Mouse (Mus musculus) MEL (cell line): ENCODE measurements around the gene Eftud2.

Experiments
- CTCF ChIP-seq, 3 experiments: IDR thresholded peaks in 2 of 3; conservative IDR thresholded peaks in 1 of 3; 2 replicates each; pipeline ENCODE4 v1.5.1; 2011 to 2012; ENCODE audit warnings: low read length in 3 of 3, low read depth in 2 of 3, mild to moderate bottlenecking in 2 of 3, improper control_type of control experiment in 1 of 3, inconsistent platforms in 1 of 3, mixed read lengths in 1 of 3, moderate library complexity in 1 of 3; ENCODE audit not compliant: control insufficient read depth in 1 of 3, insufficient read depth in 1 of 3, poor library complexity in 1 of 3, severe bottlenecking in 1 of 3
- EP300 ChIP-seq, 2 experiments: IDR thresholded peaks; 2 replicates each; pipeline ENCODE4 v1.6.1; 2011; ENCODE audit warnings: improper control_type of control experiment in 2 of 2, low read length in 2 of 2, low read depth in 1 of 2, mild to moderate bottlenecking in 1 of 2
- JUND ChIP-seq: IDR thresholded peaks from 2 replicates; pipeline ENCODE4 v1.6.1; 2011; ENCODE audit warnings: low read depth, mild to moderate bottlenecking, improper control_type of control experiment, low read length
- POLR2A ChIP-seq, 2 experiments: IDR thresholded peaks; 2 replicates each; pipeline ENCODE4 v1.6.1; 2011 to 2012; ENCODE audit warnings: low read length in 2 of 2, mild to moderate bottlenecking in 2 of 2, control low read depth in 1 of 2, improper control_type of control experiment in 1 of 2, low read depth in 1 of 2, moderate library complexity in 1 of 2; ENCODE audit not compliant: control insufficient read depth in 1 of 2, insufficient read depth in 1 of 2, poor library complexity in 1 of 2
- POLR2AphosphoS5 ChIP-seq: IDR thresholded peaks from 2 replicates; pipeline ENCODE4 v1.6.1; 2012; ENCODE audit warnings: low read depth, borderline replicate concordance, mild to moderate bottlenecking, inconsistent platforms, low read length, moderate library complexity, mixed read lengths

DNA sequence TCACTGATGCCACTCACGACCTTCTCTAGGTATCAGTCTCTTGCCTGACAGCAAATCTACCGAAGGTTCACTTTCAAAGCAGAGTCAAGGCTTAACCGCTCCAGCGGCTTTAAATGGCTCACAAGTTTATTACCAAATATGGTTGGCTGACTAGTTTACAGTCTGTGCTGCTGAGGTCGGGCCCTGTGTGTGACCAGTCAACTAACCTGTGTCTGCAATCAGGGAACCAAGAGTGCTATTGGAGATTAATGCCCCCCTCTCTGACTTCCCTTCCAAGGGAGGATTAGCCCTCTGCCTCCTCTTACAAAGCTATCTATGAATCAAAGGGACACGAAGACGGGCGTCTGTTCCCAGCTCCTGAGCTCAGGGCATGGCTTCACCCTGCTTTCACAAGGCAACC lies 86.6 kb downstream of the Eftud2 start:
- TF ChIP-seq CTCF (IDR thresholded peaks at IDR 0.05 in 2 of 3, conservative IDR thresholded peaks at IDR 0.05 in 1 of 3; ENCODE audit: control insufficient read depth in 1 of 3, insufficient read depth in 1 of 3, low read depth in 2 of 3, low read length in 3 of 3, poor library complexity in 1 of 3, severe bottlenecking in 1 of 3) (no peak), POLR2AphosphoS5 (no peak), EP300 (IDR thresholded peaks at IDR 0.05; ENCODE audit: low read depth in 1 of 2, low read length in 2 of 2) (no peak), POLR2A (IDR thresholded peaks at IDR 0.05; ENCODE audit: control insufficient read depth in 1 of 2, insufficient read depth in 1 of 2, low read depth in 1 of 2, low read length in 2 of 2, poor library complexity in 1 of 2) (no peak), JUND (no peak)
